Mouse (Mus musculus): ENCODE measurements at regions not wholly inside any gene's neighbourhood (a gene's known extent, or its start where the extent isn't known, plus 50 kb on each side); places are given as distances from the start of the nearest gene placed in this dataset.

GRCm38 (mm10) chr11:26931766-26932165 is 338.0 kb upstream of the Vrk2 start:
- TF ChIP-seq CTCF (IDR thresholded peaks at IDR 0.05; ENCODE audit: insufficient read depth, low read depth, low read length) (no peak), POLR2A (IDR thresholded peaks at IDR 0.05; ENCODE audit: insufficient read depth, low read depth, low read length) (no peak)

All from olfactory bulb, adult 2 months (tissue).